Mouse (Mus musculus) liver, adult 2 months (tissue): ENCODE measurements around the gene Epop.

Source experiments
- CTCF ChIP-seq: fragments of 200-500 bp; IDR thresholded peaks from 2 replicates; pipeline ENCODE4 v1.5.1; 2011; ENCODE audit warnings: low read depth, low read length, control low read depth
- POLR2A ChIP-seq: fragments of 200-500 bp; IDR thresholded peaks from 2 replicates; pipeline ENCODE4 v1.6.1; 2011; ENCODE audit warnings: low read length, control low read depth; ENCODE audit not compliant: insufficient read depth; ENCODE audit errors: extremely low read depth

DNA sequence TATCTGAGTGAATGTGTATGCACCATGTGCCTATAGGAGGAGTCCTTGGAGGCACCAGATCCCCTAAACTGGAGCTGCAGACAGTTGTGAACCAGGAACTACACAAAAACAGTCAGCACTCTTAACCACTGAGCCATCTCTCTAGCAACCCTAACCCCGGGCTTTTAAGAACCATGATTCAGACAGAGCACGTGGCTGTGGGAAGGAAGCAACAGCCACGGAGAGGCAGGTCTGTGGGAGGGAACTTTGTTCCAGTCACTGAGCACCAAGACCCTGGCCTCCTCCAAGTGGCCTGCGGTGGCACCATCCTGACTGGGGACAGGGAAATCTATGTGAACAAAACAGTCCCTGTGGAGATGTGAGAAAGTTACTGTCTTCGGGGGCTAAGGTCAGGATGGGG, 37.6 kb downstream of the Epop start:
- TF ChIP-seq CTCF (no peak), POLR2A (no peak)
